Comparison of ENCODE assay signal across 28 mouse cellular contexts in the genomic region with DNA sequence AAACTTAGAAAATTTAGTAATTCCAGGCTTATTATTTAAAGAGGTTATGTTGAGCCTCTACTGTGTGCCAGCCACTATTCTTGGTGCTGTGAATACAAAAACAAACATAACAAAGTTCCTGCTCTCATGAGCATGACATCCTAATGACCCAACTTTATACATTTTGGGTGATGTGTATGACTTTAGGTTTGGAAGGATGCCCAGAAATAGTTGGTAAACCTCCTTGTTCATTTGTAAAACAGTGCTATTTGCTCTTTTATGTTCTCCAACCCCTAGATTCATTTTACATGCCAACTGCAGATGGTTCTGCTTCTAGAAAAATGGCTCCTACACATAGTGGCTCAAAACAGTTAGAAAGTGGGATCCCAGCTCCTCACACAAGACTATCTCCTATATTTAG.
"Had no signal": no experiment of that assay in that cellular context is flagged by ENCODE, and none has a peak within 500 bp of the region (broad histone marks: within the 10 kb centered on the region; RNA-seq: fewer than 3 reads in every experiment).

No protein-coding gene starts in this region.

- H3K4me1 ChIP-seq: heart, embryonic 10.5 days; heart, embryonic 12.5 days; hindbrain, embryonic 10.5 days; hindbrain, embryonic 12.5 days; intestine, embryonic 15.5 days; kidney, embryonic 15.5 days; limb, embryonic 10.5 days; limb, embryonic 12.5 days; liver, embryonic 13.5 days had no signal

- H3K4me2 ChIP-seq: heart, embryonic 12.5 days; hindbrain, embryonic 12.5 days; hindbrain, embryonic 14.5 days; intestine, embryonic 15.5 days; kidney, embryonic 15.5 days; limb, embryonic 12.5 days; liver, embryonic 11.5 days; liver, embryonic 13.5 days had no signal

- H3K36me3 ChIP-seq: heart, embryonic 10.5 days; heart, embryonic 12.5 days; hindbrain, embryonic 10.5 days; hindbrain, embryonic 12.5 days; intestine, embryonic 15.5 days; kidney, embryonic 15.5 days; limb, embryonic 10.5 days; limb, embryonic 12.5 days; liver, embryonic 13.5 days had no signal

- H3K9ac ChIP-seq: heart, embryonic 12.5 days; hindbrain, embryonic 12.5 days; hindbrain, embryonic 14.5 days; intestine, embryonic 15.5 days; kidney, embryonic 15.5 days; limb, embryonic 12.5 days; liver, embryonic 13.5 days had no signal

- H3K27me3 ChIP-seq: heart, embryonic 12.5 days; hindbrain, embryonic 12.5 days; intestine, embryonic 15.5 days; liver, embryonic 13.5 days had no signal

- ATAC-seq: hindbrain, embryonic 16.5 days; inflammation-experienced regulatory T-cells, adult 6 months; intestine, embryonic 15.5 days; intestine, postnatal 0 days had no signal

- H3K27ac ChIP-seq: gastrocnemius, adult 2 months; heart, embryonic 10.5 days; hindbrain, embryonic 10.5 days; hindbrain, embryonic 12.5 days; hindbrain, embryonic 14.5 days; intestine, embryonic 15.5 days; kidney, embryonic 15.5 days; kidney, postnatal 0 days; limb, embryonic 10.5 days; limb, embryonic 12.5 days; liver, embryonic 13.5 days had no signal

- H3K4me3 ChIP-seq: gastrocnemius, adult 2 months; heart, embryonic 10.5 days; heart, embryonic 12.5 days; hindbrain, embryonic 10.5 days; hindbrain, embryonic 12.5 days; intestine, embryonic 15.5 days; kidney, embryonic 15.5 days; limb, embryonic 10.5 days; limb, embryonic 12.5 days; liver, embryonic 13.5 days had no signal

- H3K9me3 ChIP-seq: heart, embryonic 10.5 days; heart, embryonic 12.5 days; hindbrain, embryonic 10.5 days; hindbrain, embryonic 12.5 days; intestine, embryonic 15.5 days; kidney, embryonic 15.5 days; limb, embryonic 10.5 days; limb, embryonic 12.5 days; liver, embryonic 13.5 days had no signal

- DNase-seq: gastrocnemius, adult 2 months; gastrocnemius, postnatal 10 days; gastrocnemius, postnatal 25 days; heart, adult 18-20 months; heart, postnatal 10 days; heart, postnatal 4 days; kidney, adult 2 months; kidney, adult 9 months; kidney, postnatal 14 days; kidney, postnatal 36 days; layer of hippocampus, adult 9-11 months; layer of hippocampus, postnatal 36 days; liver; liver, embryonic 13.5 days had no signal
